Mouse (Mus musculus) kidney, embryonic 14.5 days (tissue): ENCODE measurements around the gene Emc8. TPM values are rescaled to one million over a fixed set of nuclear protein-coding genes. Genes with fewer than 3 reads are reported as not detected.
A peak's percentile ranks its signal among the peaks of the same experiment; 100 is the strongest.

ENCODE experiments used
- ATAC-seq: fragments of 200-750 bp; cut with Nextera tagmentation; 2 replicates; pipeline ENCODE4 v1.8.0; 2017; ENCODE audit warnings: moderate number of reproducible peaks, mild to moderate bottlenecking, moderate TSS enrichment, moderate library complexity; ENCODE audit not compliant: low FRiP score, low TSS enrichment
- H3K27ac ChIP-seq: fragments of 300-500 bp; sonication (generic); 2 replicates; pipeline ENCODE4 v1.5.1; 2014; ENCODE audit warnings: low read depth, mild to moderate bottlenecking, low read length, moderate library complexity, mixed read lengths
- H3K27me3 ChIP-seq: fragments of 300-500 bp; sonication (generic); 2 replicates; pipeline ENCODE4 v1.6.1; 2014; ENCODE audit warnings: mild to moderate bottlenecking, low read length; ENCODE audit not compliant: control insufficient read depth, insufficient read depth
- H3K36me3 ChIP-seq: fragments of 300-500 bp; sonication (generic); 2 replicates; pipeline ENCODE4 v1.6.1; 2014; ENCODE audit warnings: low read length, mixed read lengths; ENCODE audit not compliant: control insufficient read depth, insufficient read depth
- H3K4me1 ChIP-seq: fragments of 300-500 bp; sonication (generic); 2 replicates; pipeline ENCODE4 v1.6.1; 2014; ENCODE audit warnings: low read length, mixed read lengths; ENCODE audit not compliant: control insufficient read depth, insufficient read depth
- H3K4me2 ChIP-seq: fragments of 300-500 bp; sonication (generic); replicated peaks from 2 replicates; pipeline ENCODE4 v1.6.1; 2014; ENCODE audit warnings: low read depth, mild to moderate bottlenecking, low read length
- H3K4me3 ChIP-seq: fragments of 300-500 bp; sonication (generic); 2 replicates; pipeline ENCODE4 v1.5.1; 2014; ENCODE audit warnings: mild to moderate bottlenecking, low read length
- H3K9ac ChIP-seq: fragments of 300-500 bp; sonication (generic); 2 replicates; pipeline ENCODE4 v1.6.1; 2014; ENCODE audit warnings: low read depth, mild to moderate bottlenecking, low read length, moderate library complexity
- H3K9me3 ChIP-seq: fragments of 300-500 bp; sonication (generic); 2 replicates; pipeline ENCODE4 v1.6.1; 2016; ENCODE audit warnings: low read length; ENCODE audit not compliant: control insufficient read depth
- WGBS: fragments of 180-500 bp; shearing (Covaris S2); extraction: QIAGEN DNeasy Blood & Tissue Kit; methylation state at CpG from one replicate; pipeline ENCODE4 v1.1.7; 2014; 5-methylcytosine and 5-hydroxymethylcytosine counted together
- polyA plus RNA-seq: library from polyadenylated mRNA; unstranded; fragments of >200 nt; fragmentation: Nextera tagmentation; extraction: Ambion mirVana; gene quantifications from 2 replicates; pipeline ENCODE4 v1.2.1, GENCODE M21; 2014

Emc8 gene
- polyA plus RNA-seq, 1 experiment from 2014 or later = 297 TPM

DNA sequence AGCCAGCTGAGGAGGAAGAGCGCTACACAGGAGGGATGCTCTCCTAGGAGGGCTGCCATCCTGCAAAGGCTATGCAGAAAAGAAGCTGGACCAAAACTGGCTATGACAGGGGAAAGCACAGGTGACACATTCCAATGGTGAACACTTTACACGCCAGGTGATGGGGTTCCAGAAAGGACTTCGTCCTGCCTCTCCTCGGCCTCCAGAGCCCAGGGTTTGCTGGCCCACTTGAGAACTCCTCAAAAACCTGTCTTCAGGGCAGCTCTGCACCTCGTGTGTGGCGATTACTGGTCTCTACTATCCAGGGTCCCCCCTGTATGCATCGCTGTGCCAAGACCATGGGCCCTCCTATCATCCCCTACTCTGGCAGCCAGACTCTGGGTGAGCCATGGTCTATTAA is 20.1 kb upstream of the Emc8 start:
- no peaks in the 10 kb centered on the region for H3K9me3 ChIP-seq
- H3K4me2 ChIP-seq = no peak overlapping the region
- H3K4me1 ChIP-seq = peaks cover 9% of the 10 kb centered on the region; the same call in 1 of the 2 replicates
- 0 out of 2 replicates have a peak, but pooled peaks cover 5% of the 10 kb centered on the region for H3K27me3 ChIP-seq
- H3K36me3 ChIP-seq = no peaks in the 10 kb centered on the region
- WGBS = 86% methylated on average over 7 of the region's 7 CpGs
- ATAC-seq = no peak
- H3K4me3 ChIP-seq = no peak overlapping the region
- H3K27ac ChIP-seq = no peak overlapping the region
- no peak overlapping the region for H3K9ac ChIP-seq

DNA sequence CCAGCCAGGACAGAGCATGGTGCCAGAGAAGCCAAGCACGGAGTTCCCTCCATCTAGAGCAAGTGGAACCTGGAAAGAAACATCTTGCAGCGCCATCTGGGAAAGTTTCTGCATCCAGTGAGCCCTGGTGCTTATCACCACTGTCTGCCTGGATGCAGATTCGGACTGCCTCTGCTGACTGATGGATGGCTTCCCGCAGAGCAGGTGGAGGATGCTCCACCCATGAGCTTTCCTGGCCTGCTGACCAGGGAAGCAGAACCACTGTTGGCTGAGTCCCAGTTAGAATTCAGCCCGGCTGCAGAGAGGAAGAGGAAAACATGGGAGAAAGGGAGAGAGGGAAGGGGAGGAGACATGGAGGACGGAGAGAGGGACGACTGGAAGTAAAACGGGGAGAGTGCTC is 19.4 kb upstream of the Emc8 start:
- Histone ChIP-seq H3K9me3 (no peaks in the 10 kb centered on the region), H3K4me2 (no peak overlapping the region), H3K27me3 (0 out of 2 replicates have a peak, but pooled peaks cover 5% of the 10 kb centered on the region), H3K4me1 (peaks cover 6% of the 10 kb centered on the region; the same call in 1 of the 2 replicates), H3K4me3 (no peak overlapping the region), H3K9ac (no peak overlapping the region), H3K36me3 (no peaks in the 10 kb centered on the region), H3K27ac (no peak overlapping the region)
- no peak for ATAC-seq
- 63% methylated on average over 8 of the region's 8 CpGs for WGBS

DNA sequence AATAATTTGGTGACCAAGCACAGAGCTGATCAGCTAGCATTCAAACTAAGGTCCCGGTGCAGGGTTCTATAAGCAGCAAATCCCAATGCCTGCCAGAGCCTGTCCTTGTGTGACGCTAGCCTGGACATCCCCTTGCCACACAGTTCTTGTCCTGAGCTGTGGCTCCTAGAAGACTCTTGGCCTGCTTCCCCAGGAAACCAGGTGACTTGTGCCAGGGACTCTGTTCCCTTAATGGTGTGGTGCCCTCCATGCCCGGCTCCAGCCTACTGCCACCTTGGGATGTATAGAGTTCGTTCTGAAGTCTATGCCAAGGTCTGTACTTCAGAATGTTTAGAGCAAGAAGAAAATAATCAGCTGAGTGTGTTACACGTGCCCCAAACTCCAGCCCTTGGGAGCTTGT is 18.2 kb upstream of the Emc8 start:
- H3K9me3 ChIP-seq = no peaks in the 10 kb centered on the region
- no peak overlapping the region for H3K4me2 ChIP-seq
- H3K4me3 ChIP-seq = no peak overlapping the region
- no peak overlapping the region for H3K9ac ChIP-seq
- H3K36me3 ChIP-seq = no peaks in the 10 kb centered on the region
- WGBS = 88% methylated on average over 5 of the region's 5 CpGs
- peaks cover 5% of the 10 kb centered on the region; the same call in 1 of the 2 replicates for H3K4me1 ChIP-seq
- H3K27me3 ChIP-seq = 0 out of 2 replicates have a peak, but pooled peaks cover 5% of the 10 kb centered on the region
- H3K27ac ChIP-seq = no peak overlapping the region
- no peak for ATAC-seq

DNA sequence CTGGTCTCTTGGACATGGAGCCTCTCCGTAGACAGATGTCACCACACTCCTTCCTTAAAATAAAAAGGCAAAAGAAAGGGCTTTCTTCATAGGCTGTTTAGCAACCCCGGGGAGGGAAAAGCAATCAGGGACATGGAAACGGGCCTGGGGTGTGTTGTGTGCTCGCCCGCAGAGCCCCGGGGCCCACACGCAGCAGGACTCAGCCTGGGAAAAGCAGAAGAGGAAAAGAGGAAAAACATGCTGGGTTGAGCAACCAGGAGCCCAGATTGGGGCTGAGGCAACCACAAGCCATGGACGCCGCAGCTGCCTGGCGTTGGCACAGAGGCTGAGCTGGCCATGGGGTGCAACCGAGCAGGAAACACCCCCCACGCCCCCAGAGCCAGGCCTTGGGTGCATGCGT is 17.7 kb upstream of the Emc8 start:
- Histone ChIP-seq H3K9ac (no peak overlapping the region), H3K9me3 (no peaks in the 10 kb centered on the region), H3K4me1 (peaks cover 5% of the 10 kb centered on the region; the same call in 1 of the 2 replicates), H3K27ac (no peak overlapping the region), H3K4me3 (no peak overlapping the region), H3K36me3 (no peaks in the 10 kb centered on the region), H3K27me3 (0 out of 2 replicates have a peak, but pooled peaks cover 5% of the 10 kb centered on the region), H3K4me2 (no peak overlapping the region)
- no peak for ATAC-seq
- WGBS = 86% methylated on average over 13 of the region's 13 CpGs

DNA sequence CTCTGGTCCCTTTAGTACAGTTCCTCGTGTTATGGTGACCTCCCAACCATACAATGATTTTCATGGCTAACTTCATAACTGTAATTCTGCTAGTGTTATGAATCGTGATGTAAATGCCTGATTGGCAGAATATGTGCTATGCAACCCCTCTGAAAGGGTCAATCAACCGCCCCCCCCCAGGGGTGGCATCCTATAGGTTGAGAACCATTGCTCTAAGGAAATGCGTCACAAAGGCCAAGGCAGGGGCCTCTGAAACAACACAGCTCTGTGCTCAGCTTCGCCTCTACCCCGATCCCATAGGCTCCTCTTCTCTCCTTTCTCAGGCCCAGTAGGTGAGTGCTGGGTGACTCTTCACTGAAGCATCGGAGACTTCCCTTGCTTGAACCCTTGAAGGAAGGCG is 17.2 kb upstream of the Emc8 start:
- ATAC-seq = no peak
- 89% methylated on average over 8 of the region's 8 CpGs for WGBS
- H3K27ac ChIP-seq = no peak overlapping the region

DNA sequence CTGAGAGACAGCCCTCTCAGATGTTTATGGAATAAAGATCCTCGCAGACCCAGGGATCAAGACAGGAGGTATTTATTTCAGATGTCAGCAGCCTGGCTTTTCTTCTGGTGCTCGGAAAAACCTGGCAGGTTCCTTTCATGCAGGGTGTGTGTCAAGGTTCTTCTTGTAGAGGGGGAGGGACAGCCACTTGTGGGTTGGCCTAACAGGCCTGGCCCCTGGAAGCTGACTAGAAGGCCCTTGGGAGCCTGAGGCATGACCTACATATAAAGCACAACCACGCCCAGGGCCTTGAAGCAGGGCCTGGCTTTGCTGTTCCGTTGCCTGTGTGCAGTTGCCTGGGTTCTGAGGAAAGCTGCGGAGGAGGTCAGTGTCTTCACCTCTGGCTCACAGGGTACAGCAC is 16.7 kb upstream of the Emc8 start:
- Histone ChIP-seq H3K9ac (no peak overlapping the region), H3K4me1 (peaks cover 5% of the 10 kb centered on the region; the same call in 1 of the 2 replicates), H3K4me3 (no peak overlapping the region), H3K27me3 (0 out of 2 replicates have a peak, but pooled peaks cover 5% of the 10 kb centered on the region), H3K4me2 (no peak overlapping the region), H3K36me3 (no peaks in the 10 kb centered on the region), H3K27ac (no peak overlapping the region), H3K9me3 (no peaks in the 10 kb centered on the region)
- WGBS = 65% methylated on average over 5 of the region's 5 CpGs
- ATAC-seq = no peak

More for the DNA sequence above, 17.2 kb upstream of the Emc8 start:
- Histone ChIP-seq H3K27me3 (0 out of 2 replicates have a peak, but pooled peaks cover 5% of the 10 kb centered on the region), H3K4me1 (peaks cover 5% of the 10 kb centered on the region; the same call in 1 of the 2 replicates), H3K4me3 (no peak overlapping the region), H3K9ac (no peak overlapping the region), H3K36me3 (no peaks in the 10 kb centered on the region), H3K9me3 (no peaks in the 10 kb centered on the region), H3K4me2 (no peak overlapping the region)

DNA sequence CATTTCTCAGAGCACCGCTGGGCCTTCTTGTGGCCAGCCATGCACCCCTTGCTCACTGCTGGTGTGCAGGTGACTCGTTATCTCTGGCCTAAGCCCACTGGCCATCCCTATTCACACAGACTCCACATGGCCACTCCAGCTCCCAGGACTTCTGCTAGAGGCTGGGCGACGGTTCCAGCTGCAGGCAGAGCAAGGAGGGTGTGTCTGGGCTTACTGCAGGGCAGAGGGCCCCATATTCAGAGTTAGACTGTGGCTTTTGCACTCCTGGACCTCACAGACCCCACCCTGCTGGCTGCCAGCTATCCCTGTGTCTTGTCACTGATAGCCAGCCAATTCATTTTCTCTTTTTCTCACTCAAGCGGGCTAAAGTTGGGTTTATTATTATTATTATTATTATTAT is 15.7 kb upstream of the Emc8 start:
- Histone ChIP-seq H3K9ac (no peak overlapping the region), H3K4me2 (no peak overlapping the region), H3K27ac (no peak overlapping the region), H3K4me1 (peaks cover 5% of the 10 kb centered on the region; the same call in 1 of the 2 replicates), H3K9me3 (no peaks in the 10 kb centered on the region), H3K36me3 (no peaks in the 10 kb centered on the region), H3K27me3 (0 out of 2 replicates have a peak, but pooled peaks cover 5% of the 10 kb centered on the region), H3K4me3 (no peak overlapping the region)
- WGBS = 70% methylated on average over 5 of the region's 5 CpGs
- ATAC-seq = 0 out of 2 replicates have a peak, but pooled peaks have one; percentile 10

DNA sequence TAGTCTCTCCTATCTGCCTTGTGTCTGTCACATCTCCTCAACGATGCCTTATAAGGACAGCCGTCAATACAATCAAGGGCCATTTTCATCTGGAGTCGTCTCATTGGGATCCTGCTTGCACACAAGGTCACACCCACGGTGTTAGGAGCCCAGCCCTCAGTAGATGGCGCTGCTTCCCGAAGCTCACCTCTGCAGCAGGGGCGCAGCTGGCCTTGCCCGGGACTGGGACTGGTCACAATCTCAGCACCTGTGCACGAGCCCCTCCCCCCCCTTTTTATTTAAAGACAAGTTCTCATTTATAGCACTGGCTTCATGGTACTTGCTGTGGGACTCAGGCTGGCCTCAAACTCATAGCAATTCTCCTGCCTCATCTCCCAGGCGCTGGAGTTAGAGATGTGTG is 15.2 kb upstream of the Emc8 start:
- Histone ChIP-seq H3K36me3 (no peaks in the 10 kb centered on the region), H3K9ac (no peak overlapping the region), H3K27me3 (0 out of 2 replicates have a peak, but pooled peaks cover 5% of the 10 kb centered on the region), H3K27ac (no peak overlapping the region), H3K4me2 (no peak overlapping the region), H3K9me3 (no peaks in the 10 kb centered on the region), H3K4me3 (no peak overlapping the region), H3K4me1 (peaks cover 5% of the 10 kb centered on the region; the same call in 1 of the 2 replicates)
- WGBS = 18% methylated on average over 10 of the region's 10 CpGs
- ATAC-seq = 0 out of 2 replicates have a peak, but pooled peaks have one; percentile 58

DNA sequence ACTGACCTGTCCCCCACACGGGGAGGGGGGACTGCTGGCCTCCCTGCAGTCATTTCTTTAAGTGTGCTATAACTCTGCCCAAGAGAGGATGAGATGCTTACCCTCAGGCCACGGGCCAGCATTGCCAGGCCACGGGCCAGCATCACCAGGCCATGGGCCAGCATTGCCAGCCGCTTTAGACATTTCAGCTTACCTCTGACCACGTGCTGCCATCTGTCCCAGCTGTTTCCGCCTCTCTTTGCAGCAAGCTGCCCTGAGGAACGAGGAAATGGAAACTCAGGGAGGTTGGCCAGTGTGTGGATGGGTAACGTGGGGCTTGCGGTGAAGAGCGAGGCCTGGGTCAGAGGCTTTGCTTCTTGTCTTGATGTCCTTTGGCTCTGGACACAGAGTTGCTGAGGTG is 12.7 kb upstream of the Emc8 start:
- no peak overlapping the region for H3K4me3 ChIP-seq
- no peak overlapping the region; the same call in 1 of the 2 replicates for H3K9ac ChIP-seq
- H3K4me1 ChIP-seq = no peaks in the 10 kb centered on the region; the same call in 1 of the 2 replicates
- H3K9me3 ChIP-seq = no peaks in the 10 kb centered on the region
- no peak overlapping the region for H3K27ac ChIP-seq
- H3K4me2 ChIP-seq = no peak overlapping the region
- H3K27me3 ChIP-seq = no peaks in the 10 kb centered on the region
- 85% methylated on average over 10 of the region's 10 CpGs for WGBS
- no peaks in the 10 kb centered on the region; the same call in 1 of the 2 replicates for H3K36me3 ChIP-seq
- ATAC-seq = no peak
